Mouse (Mus musculus): ENCODE data around the gene Mfap5. TPM values are rescaled to one million over a fixed set of nuclear protein-coding genes. Genes with fewer than 3 reads are reported as not detected.
"Not testable (repeated sequence)": the region's sequence is repeated elsewhere in the genome, so short reads cannot be mapped to it uniquely, and the experiment has no call there.

The Mfap5 gene
- polyA plus RNA-seq, 1 experiment: 0.92 TPM

DNA sequence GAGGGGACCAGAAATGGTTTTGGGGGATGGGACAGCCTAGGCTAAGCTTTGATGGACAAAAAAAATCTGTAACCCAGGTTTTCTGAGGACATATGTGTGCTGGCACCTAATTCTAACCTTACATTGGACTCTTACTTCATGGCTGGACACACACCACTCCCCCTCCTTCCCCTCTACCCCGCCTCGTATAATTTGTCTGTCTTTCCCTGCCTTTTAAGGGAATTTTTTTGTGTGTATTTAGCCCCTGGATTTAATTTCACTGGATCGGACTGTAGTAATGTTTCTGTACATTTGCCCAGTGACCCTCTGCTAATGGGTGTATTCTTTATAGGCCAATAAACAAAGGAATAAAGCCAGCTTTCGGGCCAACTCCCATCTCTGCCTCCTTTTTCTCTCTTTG lies 604 bp upstream of the Mfap5 start:
- TF ChIP-seq CTCF (IDR thresholded peaks at IDR 0.05; ENCODE audit: extremely low read depth, insufficient read depth, low read length) (no peak), POLR2A (IDR thresholded peaks at IDR 0.05; ENCODE audit: extremely low read depth, insufficient read depth, low read length) (no peak)
- no peak overlapping the region for H3K27ac ChIP-seq (ENCODE audit: insufficient read depth, low read length)
- H3K4me1 ChIP-seq (ENCODE audit: control insufficient read depth, insufficient read depth, low read length): no peaks in the 10 kb centered on the region
- H3K4me3 ChIP-seq (ENCODE audit: insufficient read depth, low read length): no peak overlapping the region

DNA sequence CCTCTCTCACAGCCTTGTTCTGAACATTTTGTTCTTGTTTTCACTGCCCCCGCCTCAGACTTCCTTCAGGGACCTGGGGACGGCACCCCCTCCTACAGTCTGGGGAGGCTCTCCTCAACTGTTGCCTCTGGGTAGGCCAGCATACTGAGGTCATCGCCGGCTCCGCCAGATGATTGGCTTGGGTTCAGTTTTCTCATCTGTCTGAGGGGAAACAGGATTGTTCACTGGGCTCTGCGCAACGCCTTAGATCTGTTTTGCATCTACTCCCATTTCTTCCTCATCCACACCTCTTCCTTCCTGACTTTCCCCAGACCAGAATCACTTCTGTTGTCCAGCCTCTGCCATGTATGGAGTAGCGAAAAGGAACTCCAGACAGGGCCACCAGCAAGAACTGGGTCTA lies 2.8 kb downstream of the Mfap5 start:
- TF ChIP-seq POLR2A (IDR thresholded peaks at IDR 0.05; ENCODE audit: extremely low read depth, insufficient read depth, low read length) (no peak), CTCF (IDR thresholded peaks at IDR 0.05; ENCODE audit: extremely low read depth, insufficient read depth, low read length) (no peak)
- Histone ChIP-seq H3K4me1 (ENCODE audit: control insufficient read depth, insufficient read depth, low read length) (no peaks in the 10 kb centered on the region), H3K27ac (ENCODE audit: insufficient read depth, low read length) (no peak overlapping the region), H3K4me3 (ENCODE audit: insufficient read depth, low read length) (no peak overlapping the region)

DNA sequence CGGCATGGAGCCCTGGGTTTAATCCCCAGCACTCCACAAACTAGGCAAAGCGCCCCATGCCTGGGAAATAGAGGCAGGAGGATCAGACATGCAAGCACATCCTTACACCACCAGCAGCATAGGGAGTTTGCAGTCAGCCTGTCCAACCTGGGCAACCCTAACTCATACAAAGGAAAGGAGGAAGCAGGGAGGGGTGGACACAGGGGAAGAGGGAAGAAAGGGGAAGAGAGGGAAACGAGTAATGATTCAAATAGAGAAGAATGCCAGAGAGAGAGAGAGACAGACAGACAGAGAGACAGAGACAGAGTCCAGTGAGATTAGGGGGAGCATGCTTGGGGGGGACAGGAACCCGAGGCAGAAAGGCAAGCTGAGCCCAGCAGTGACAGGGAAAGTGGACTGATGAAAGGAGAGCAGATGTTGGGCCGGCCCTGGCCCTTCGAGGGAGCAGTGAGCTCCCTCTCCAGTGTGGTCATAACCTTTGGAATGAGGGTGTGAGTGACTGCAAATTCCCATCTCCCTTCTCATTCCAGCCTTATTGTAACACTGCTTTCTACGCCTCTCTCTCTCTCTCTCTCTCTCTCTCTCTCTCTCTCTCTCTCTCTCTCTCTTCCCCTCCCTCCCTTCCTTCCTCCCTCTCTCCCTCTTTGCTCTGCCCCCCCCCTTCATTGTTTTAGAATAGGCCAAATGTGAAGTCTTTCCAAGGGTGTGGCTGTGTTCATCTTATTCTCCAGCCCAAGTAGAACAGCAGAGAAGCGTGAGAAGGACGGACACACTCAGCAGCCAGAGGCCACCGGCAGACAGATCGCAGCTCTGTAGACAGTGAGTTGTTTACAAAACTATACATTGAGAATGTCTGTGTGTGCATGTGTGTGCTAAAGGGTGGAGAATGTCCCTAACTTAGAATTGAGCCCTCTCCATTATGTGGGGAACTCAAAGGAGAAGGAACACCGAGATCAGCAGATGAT lies 7.6 kb downstream of the Mfap5 start:
- H3K4me1 ChIP-seq (ENCODE audit: control insufficient read depth, insufficient read depth, low read length): no peaks in the 10 kb centered on the region
- H3K27ac ChIP-seq (ENCODE audit: insufficient read depth, low read length): no peak overlapping the region
- H3K4me3 ChIP-seq (ENCODE audit: insufficient read depth, low read length): no peak overlapping the region
- no peak for TF ChIP-seq POLR2A (IDR thresholded peaks at IDR 0.05; ENCODE audit: extremely low read depth, insufficient read depth, low read length)
- TF ChIP-seq CTCF (IDR thresholded peaks at IDR 0.05; ENCODE audit: extremely low read depth, insufficient read depth, low read length): no peak

DNA sequence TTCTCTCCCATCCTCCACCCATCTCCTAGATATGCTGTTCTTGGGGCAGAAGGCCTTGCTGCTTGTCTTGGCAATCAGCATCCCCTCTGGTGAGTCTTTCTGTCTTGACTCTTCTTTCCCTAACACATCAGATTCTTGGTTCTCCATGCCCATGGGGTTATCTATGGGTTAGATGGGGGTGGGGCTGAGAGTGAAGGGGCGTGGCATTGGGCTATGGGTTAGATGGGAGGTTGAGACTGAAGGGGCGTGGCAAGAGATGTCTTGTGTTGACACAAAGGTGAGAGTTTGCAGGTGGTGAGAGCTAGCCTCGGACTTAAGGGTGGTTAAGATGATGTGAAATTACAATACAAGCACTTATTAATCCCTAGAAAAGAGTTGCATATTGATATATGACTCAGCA lies 8.7 kb downstream of the Mfap5 start:
- Histone ChIP-seq H3K4me3 (ENCODE audit: insufficient read depth, low read length) (no peak overlapping the region), H3K27ac (ENCODE audit: insufficient read depth, low read length) (no peak overlapping the region), H3K4me1 (ENCODE audit: control insufficient read depth, insufficient read depth, low read length) (no peaks in the 10 kb centered on the region)
- no peak for TF ChIP-seq POLR2A (IDR thresholded peaks at IDR 0.05; ENCODE audit: extremely low read depth, insufficient read depth, low read length)
- TF ChIP-seq CTCF (IDR thresholded peaks at IDR 0.05; ENCODE audit: extremely low read depth, insufficient read depth, low read length): no peak

DNA sequence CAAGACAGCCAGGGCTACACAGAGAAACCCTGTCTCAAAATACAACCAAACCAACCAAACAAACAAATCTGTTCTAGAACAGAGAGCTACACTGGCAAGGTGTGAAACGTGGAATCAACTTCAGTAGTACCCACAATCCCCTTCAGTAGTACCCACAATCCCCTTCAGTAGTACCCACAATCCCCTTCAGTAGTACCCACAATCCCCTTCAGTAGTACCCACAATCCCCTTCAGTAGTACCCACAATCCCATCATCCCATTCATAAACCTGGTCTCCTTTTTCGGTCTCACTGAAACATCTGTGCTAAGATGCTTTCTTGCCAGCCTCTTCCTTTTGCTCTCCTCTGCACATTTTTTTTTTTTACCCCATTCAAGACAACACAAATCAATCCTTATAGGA lies 10.1 kb downstream of the Mfap5 start:
- not testable (repeated sequence) for H3K27ac ChIP-seq (ENCODE audit: insufficient read depth, low read length); H3K4me1 ChIP-seq (ENCODE audit: control insufficient read depth, insufficient read depth, low read length); H3K4me3 ChIP-seq (ENCODE audit: insufficient read depth, low read length)

DNA sequence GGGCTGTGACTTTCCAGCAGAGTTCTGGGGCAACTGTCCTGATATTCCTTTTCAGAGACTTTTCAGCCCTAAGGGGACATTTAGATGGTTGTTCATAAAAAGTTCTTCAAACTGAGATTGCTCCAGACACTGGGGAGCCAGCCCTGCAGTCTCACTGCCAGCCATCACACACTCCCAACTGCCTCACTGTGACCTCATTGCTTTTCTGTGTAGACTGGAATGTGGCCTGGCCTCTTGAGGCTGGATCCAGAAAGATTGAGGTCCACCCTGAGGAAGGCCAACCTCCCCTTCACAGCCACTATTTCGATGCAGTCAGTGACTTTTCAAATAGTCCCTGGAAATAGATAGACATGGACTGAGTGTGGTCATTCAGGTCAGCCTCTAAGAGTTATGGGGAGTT lies 12.0 kb downstream of the Mfap5 start:
- Histone ChIP-seq H3K4me1 (ENCODE audit: control insufficient read depth, insufficient read depth, low read length) (no peaks in the 10 kb centered on the region), H3K4me3 (ENCODE audit: insufficient read depth, low read length) (no peak overlapping the region), H3K27ac (ENCODE audit: insufficient read depth, low read length) (no peak overlapping the region)
- TF ChIP-seq CTCF (IDR thresholded peaks at IDR 0.05; ENCODE audit: extremely low read depth, insufficient read depth, low read length) (no peak), POLR2A (IDR thresholded peaks at IDR 0.05; ENCODE audit: extremely low read depth, insufficient read depth, low read length) (no peak)

DNA sequence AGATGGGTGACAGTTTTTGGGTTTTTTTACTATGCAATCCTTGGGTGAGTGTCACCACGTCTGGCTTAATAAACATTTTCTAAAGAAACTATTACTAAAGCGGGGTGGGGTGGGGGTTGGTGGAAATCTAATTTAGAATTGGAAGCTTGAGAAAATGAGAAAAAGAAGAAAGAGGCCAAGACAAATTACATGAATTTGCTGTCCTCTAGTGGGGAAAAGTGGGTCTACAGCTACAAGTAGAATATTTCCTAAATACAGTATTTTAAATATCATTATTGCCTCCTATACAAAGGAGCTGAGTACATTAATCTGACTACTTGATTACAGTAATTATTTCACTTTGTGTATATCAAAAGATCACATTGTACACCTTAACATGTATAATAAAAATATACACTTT lies 13.7 kb downstream of the Mfap5 start:
- Histone ChIP-seq H3K27ac (ENCODE audit: insufficient read depth, low read length) (no peak overlapping the region), H3K4me1 (ENCODE audit: control insufficient read depth, insufficient read depth, low read length) (no peaks in the 10 kb centered on the region), H3K4me3 (ENCODE audit: insufficient read depth, low read length) (no peak overlapping the region)
- TF ChIP-seq CTCF (IDR thresholded peaks at IDR 0.05; ENCODE audit: extremely low read depth, insufficient read depth, low read length) (no peak), POLR2A (IDR thresholded peaks at IDR 0.05; ENCODE audit: extremely low read depth, insufficient read depth, low read length) (no peak)

DNA sequence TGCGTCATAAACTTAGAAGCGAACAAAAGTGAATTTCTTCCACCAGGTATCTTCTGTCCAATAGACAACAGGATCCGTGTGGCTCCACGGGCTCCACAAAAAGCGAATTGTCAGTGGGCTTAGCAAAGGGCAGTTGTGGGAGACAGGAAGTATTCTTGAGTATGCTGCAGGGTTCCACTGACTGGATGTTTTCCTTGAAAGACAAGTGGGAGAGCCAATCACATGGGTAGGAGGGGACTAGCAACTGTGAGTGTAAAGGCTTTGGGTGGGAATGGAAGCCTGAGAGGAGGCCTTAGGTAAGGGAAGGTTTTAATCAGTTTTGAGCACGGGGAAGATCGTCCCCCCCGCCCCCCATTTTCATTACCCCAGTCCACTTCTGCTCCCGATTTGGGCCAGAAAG lies 16.9 kb downstream of the Mfap5 start:
- Histone ChIP-seq H3K27ac (ENCODE audit: insufficient read depth, low read length) (no peak overlapping the region), H3K4me1 (ENCODE audit: control insufficient read depth, insufficient read depth, low read length) (no peaks in the 10 kb centered on the region), H3K4me3 (ENCODE audit: insufficient read depth, low read length) (no peak overlapping the region)
- TF ChIP-seq CTCF (IDR thresholded peaks at IDR 0.05; ENCODE audit: extremely low read depth, insufficient read depth, low read length): no peak
- no peak for TF ChIP-seq POLR2A (IDR thresholded peaks at IDR 0.05; ENCODE audit: extremely low read depth, insufficient read depth, low read length)

DNA sequence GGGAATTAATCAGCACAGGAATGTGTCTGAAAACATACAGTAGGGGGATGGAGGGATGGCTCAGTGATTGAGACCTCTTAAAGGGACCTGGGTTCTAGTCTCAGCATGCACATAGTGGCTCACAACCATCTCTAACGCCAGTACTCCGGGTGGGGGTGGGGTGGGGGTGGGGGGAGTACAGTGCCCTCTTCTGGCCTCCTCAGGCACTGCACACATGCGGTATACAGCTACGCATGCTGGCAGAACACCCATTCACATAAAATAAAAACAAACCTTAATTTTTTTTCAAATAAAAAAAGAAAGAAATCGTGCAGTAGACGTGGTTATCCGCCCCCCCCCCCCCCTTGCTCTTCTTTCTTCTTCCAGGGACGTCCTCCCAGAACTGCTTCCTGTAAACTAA lies 17.6 kb downstream of the Mfap5 start:
- Histone ChIP-seq H3K27ac (ENCODE audit: insufficient read depth, low read length) (no peak overlapping the region), H3K4me3 (ENCODE audit: insufficient read depth, low read length) (no peak overlapping the region), H3K4me1 (ENCODE audit: control insufficient read depth, insufficient read depth, low read length) (no peaks in the 10 kb centered on the region)
- TF ChIP-seq CTCF (IDR thresholded peaks at IDR 0.05; ENCODE audit: extremely low read depth, insufficient read depth, low read length) (no peak), POLR2A (IDR thresholded peaks at IDR 0.05; ENCODE audit: extremely low read depth, insufficient read depth, low read length) (no peak)

DNA sequence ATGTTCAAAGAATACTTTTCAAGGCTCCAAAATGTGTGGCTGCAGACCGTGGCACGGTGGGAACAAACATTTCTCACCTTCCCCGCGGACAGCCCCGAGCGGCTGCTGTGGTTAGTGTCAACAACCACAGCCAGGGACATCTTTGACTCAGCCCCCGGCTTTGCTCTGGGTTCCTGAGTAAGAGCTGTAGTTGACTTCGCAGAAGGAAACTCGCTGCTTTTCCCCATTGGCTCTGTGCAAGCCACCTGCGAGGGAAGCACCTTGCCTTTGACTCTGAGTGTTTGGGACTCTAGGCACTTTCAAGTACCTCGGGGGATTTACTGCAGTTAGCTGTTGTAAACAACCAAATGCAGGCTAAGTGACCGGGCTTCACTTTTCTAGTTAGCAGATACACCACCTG lies 22.0 kb downstream of the Mfap5 start:
- no peaks in the 10 kb centered on the region for H3K4me1 ChIP-seq (ENCODE audit: control insufficient read depth, insufficient read depth, low read length)
- H3K27ac ChIP-seq (ENCODE audit: insufficient read depth, low read length): no peak overlapping the region
- no peak overlapping the region for H3K4me3 ChIP-seq (ENCODE audit: insufficient read depth, low read length)
- no peak for TF ChIP-seq POLR2A (IDR thresholded peaks at IDR 0.05; ENCODE audit: extremely low read depth, insufficient read depth, low read length)
